Mouse (Mus musculus) layer of hippocampus, postnatal 14 days (tissue): ENCODE results near the gene Tspan32. TPM values are rescaled to one million over a fixed set of nuclear protein-coding genes. Genes with fewer than 3 reads are reported as not detected.

Experiments used
- DNase-seq, 2 experiments: peaks; one replicate each; pipeline ENCODE4 v3.0.0; 2021 to 2022; ENCODE audit warnings: low spot score in 2 of 2, mixed read lengths in 1 of 2
- total RNA-seq, 2 experiments: library from RNA; stranded (reverse); gene quantifications; 2 replicates each; pipeline ENCODE4 v1.2.3; 2021

The Tspan32 gene
- total RNA-seq, 2 experiments from 2014 or later, result 0.19 TPM; not detected in 1

GRCm38 (mm10) chr7:143053008-143053899 lies 48.4 kb downstream of the Tspan32 start:
- peak; percentile 76 for DNase-seq

- DNase-seq, result no peak
Measured at GRCm38 (mm10) chr7:143053961-143054611, 49.2 kb downstream of the Tspan32 start.

DNA sequence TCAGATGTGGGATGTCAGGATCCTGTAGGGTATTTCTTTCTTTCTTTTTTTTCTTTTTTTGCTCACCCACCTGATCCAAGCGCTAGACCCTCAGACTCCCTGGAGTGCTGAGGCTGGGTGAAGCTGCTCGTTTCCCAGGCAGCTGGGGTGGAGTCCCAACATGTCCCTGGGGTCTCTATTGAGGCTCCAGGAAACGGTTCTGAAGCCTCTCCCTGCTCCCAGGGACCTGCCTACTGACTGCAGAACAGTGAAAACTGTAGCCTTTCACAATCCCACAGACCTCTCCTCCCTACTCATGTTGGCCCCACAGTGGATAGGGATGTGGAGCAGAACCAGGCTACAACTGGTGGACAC lies 49.7 kb downstream of the Tspan32 start:
- DNase-seq, result no peak

DNA sequence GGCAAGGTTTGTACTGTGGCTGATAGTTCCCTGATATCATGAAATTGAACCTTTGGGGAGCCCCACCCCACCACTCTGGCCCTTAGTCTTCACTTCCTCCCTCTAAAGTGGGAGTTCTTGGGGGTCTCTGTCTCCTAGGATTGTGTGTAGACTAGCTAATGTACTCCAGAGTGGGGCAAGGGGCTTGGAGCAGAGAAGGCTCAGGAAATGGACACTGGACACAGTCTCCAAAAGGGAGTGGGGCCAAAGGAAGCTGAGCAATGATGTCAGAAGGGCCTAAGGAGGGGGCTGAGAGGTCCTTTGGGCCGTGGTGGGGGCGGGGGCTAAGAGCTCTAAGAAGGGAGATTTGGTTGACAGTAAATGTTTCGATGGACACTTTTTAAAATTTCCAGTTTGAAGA lies 50.2 kb downstream of the Tspan32 start:
- DNase-seq, result no peak

- peak; percentile 42 to 62 for DNase-seq
Measured at GRCm38 (mm10) chr7:143055499-143056186, 50.8 kb downstream of the Tspan32 start.

DNA sequence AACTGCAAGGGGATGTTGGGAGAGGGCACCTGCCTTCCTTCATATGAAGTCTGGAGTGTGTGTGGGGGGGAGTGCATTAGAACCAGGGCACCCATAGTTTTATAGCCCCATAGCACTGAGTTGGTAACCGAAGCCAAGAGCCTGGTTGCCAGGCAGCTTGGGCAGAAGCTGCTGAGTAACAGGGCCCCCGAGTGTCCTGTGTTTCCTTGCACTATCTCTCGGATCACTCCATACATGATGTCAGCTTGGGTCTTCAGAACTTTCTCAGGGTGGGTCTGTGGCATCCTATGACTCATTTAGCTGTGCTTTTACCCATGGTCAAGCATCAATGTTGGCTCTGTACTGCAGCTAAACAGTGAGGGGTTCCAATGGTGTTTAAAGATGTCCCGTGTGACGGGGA lies 52.2 kb downstream of the Tspan32 start:
- DNase-seq, result no peak

GRCm38 (mm10) chr7:143057667-143058220 lies 52.9 kb downstream of the Tspan32 start:
- no peak for DNase-seq

- DNase-seq, result no peak
Measured at GRCm38 (mm10) chr7:143058221-143058697, 53.4 kb downstream of the Tspan32 start.

- DNase-seq, result peak; percentile 42 to 70
Measured at GRCm38 (mm10) chr7:143059202-143059870, 54.5 kb downstream of the Tspan32 start.

GRCm38 (mm10) chr7:143062704-143063103 lies 57.9 kb downstream of the Tspan32 start:
- DNase-seq, result no peak

DNA sequence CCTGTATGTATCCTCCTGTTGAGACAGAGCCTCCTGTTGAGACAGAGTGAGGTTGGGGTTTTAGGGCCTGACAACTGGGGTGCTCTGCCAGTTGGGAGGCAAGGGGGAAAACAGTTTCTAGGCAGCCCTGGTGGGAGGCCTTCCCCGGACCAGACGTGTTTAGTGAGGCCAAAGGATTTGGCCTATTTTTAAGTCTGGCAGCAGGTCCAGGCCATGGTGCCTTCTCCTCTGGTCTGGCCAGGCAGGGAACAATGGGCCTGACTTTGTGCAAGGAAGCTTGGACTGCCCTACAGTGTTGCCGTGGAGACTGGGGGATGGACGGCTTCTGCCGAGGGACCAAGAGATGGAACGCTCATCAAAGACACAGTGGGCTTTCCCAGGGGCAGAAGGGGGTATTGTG lies 59.4 kb downstream of the Tspan32 start:
- peak in 1 of 2 experiments; percentile 78 for DNase-seq

DNA sequence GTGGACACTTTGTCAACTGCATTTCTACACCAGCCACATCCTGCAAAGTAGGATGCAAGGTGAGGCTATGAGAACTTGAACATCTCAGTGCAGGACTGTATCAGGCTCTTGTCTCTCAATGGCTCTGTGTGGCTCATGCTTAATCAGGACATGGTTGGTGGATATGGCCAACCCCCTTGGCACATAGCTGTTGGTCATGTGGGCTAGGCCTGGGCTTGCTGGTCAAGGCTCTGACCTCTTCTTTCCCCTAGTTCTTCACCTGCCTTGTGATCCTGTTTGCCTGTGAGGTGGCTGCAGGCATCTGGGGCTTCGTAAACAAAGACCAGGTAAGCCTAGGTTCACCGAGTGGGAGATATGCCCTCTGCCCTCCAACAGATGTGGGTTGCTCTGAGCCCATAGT lies 60.8 kb downstream of the Tspan32 start:
- no peak for DNase-seq

- DNase-seq, result no peak
Measured at GRCm38 (mm10) chr7:143067469-143067868, 62.6 kb downstream of the Tspan32 start.

GRCm38 (mm10) chr7:143067897-143068296 lies 63.1 kb downstream of the Tspan32 start:
- DNase-seq, result no peak

GRCm38 (mm10) chr7:143068316-143068881 lies 63.6 kb downstream of the Tspan32 start:
- DNase-seq, result no peak

- peak; percentile 95 to 100 for DNase-seq
Measured at GRCm38 (mm10) chr7:143068882-143069591, 64.2 kb downstream of the Tspan32 start, which contains the start of gene Tssc4. Tssc4 (plus strand) TSS chr7:143069249.
